Mouse (Mus musculus) Patski (cell line): ENCODE measurements at regions not wholly inside any gene's neighbourhood (a gene's known extent, or its start where the extent isn't known, plus 50 kb on each side); places are given as distances from the start of the nearest gene placed in this dataset.
A peak's percentile ranks its signal among the peaks of the same experiment; 100 is the strongest.

Experiments
- ATAC-seq: fragments of 100-300 bp; one replicate; pipeline ENCODE4 v1.8.0; 2021
- CTCF ChIA-PET: fragments of 350-600 bp; sonication (Branson Sonifier 250); formaldehyde crosslinking; loops from one replicate; lab custom pipeline; 2022; ENCODE audit warnings: inconsistent platforms; lab: Charles Lee
- POLR2A ChIA-PET: fragments of 350-600 bp; sonication (Branson Sonifier 250); formaldehyde crosslinking; loops from one replicate; lab custom pipeline; 2022; ENCODE audit warnings: antibody characterized with exemption, inconsistent platforms; lab: Charles Lee
- DNase-seq: peaks from one replicate; pipeline ENCODE4 v3.0.0-alpha.2; 2011; ENCODE audit warnings: low read depth, low spot score
- H3K27me3 ChIP-seq: fragments of 371-371 bp; one replicate; pipeline ENCODE4 v1.5.1; 2021
- CTCF ChIP-seq: fragments of 100-300 bp; IDR thresholded peaks from one replicate; pipeline ENCODE4 v1.5.1; 2021
- in situ Hi-C: fragments of 300-500 bp; cut with MboI; formaldehyde crosslinking; loops from 3 replicates; pipeline ENCODE4 v1.11.1; 2018; ENCODE audit warnings: low pct_unique_long_range_greater_than_20kb, mixed read lengths

- in situ Hi-C loops = no loop called here
- CTCF ChIA-PET = no interaction called here
These were observed 186.4 kb upstream of the Clnk start for GRCm38 (mm10) chr5:39063061-39063460.

GRCm38 (mm10) chr5:39052490-39053250 lies 176.1 kb upstream of the Clnk start:
- in situ Hi-C loops = loop anchor here (10.0 kb wide), 1 partner anchor 592 kb away; no protein-coding TSS in a partner anchor
- CTCF ChIA-PET = interaction anchor here (0.9 kb wide), 1 partner anchor 24 kb away, joined by 3 read pairs; no protein-coding TSS in a partner anchor
- ATAC-seq = no peak

More at GRCm38 (mm10) chr5:39063061-39063460, 186.4 kb upstream of the Clnk start:
- DNase-seq (no peak), ATAC-seq (no peak)
- no peaks in the 10 kb centered on the region for H3K27me3 ChIP-seq
- no peak for TF ChIP-seq CTCF
- POLR2A ChIA-PET = no interaction called here

GRCm38 (mm10) chr5:39050512-39050911 lies 173.9 kb upstream of the Clnk start:
- no peaks in the 10 kb centered on the region for H3K27me3 ChIP-seq
- in situ Hi-C loops = loop anchor here (10.0 kb wide), 1 partner anchor 594 kb away; no protein-coding TSS in a partner anchor
- ChIA-PET POLR2A (no interaction called here), CTCF (no interaction called here)
- no peak for DNase-seq
- ATAC-seq = peak; percentile 78
- TF ChIP-seq CTCF = no peak

More at GRCm38 (mm10) chr5:39052490-39053250, 176.1 kb upstream of the Clnk start:
- no peaks in the 10 kb centered on the region for H3K27me3 ChIP-seq
- POLR2A ChIA-PET = no interaction called here
- no peak for TF ChIP-seq CTCF
- no peak for DNase-seq

- ATAC-seq (no peak), DNase-seq (no peak)
- ChIA-PET CTCF (no interaction called here), POLR2A (no interaction called here)
- in situ Hi-C loops = no loop called here
- TF ChIP-seq CTCF = no peak
- H3K27me3 ChIP-seq = no peaks in the 10 kb centered on the region
These were observed 172.5 kb upstream of the Clnk start for GRCm38 (mm10) chr5:39049141-39049540.

GRCm38 (mm10) chr5:39040467-39040866 lies 163.9 kb upstream of the Clnk start:
- CTCF ChIA-PET = no interaction called here
- in situ Hi-C loops = no loop called here
- DNase-seq = no peak
- no peaks in the 10 kb centered on the region for H3K27me3 ChIP-seq
- ATAC-seq = no peak
- no peak for TF ChIP-seq CTCF
- POLR2A ChIA-PET = no interaction called here

GRCm38 (mm10) chr5:39023241-39023640 lies 146.6 kb upstream of the Clnk start:
- POLR2A ChIA-PET = no interaction called here
- in situ Hi-C loops = no loop called here

GRCm38 (mm10) chr5:39000643-39001042 lies 124.0 kb upstream of the Clnk start:
- in situ Hi-C loops = no loop called here
- DNase-seq (no peak), ATAC-seq (no peak)
- no peak for TF ChIP-seq CTCF
- H3K27me3 ChIP-seq = no peaks in the 10 kb centered on the region
- ChIA-PET POLR2A (no interaction called here), CTCF (no interaction called here)

More at GRCm38 (mm10) chr5:39023241-39023640, 146.6 kb upstream of the Clnk start:
- CTCF ChIA-PET = no interaction called here
- no peaks in the 10 kb centered on the region for H3K27me3 ChIP-seq
- DNase-seq (no peak), ATAC-seq (no peak)
- no peak for TF ChIP-seq CTCF

- in situ Hi-C loops = no loop called here
- POLR2A ChIA-PET = no interaction called here
- TF ChIP-seq CTCF = no peak
- no peak for DNase-seq
- no peaks in the 10 kb centered on the region for H3K27me3 ChIP-seq
- CTCF ChIA-PET = no interaction called here
- ATAC-seq = no peak
These were observed 123.1 kb upstream of the Clnk start for GRCm38 (mm10) chr5:38999700-39000099.

- no peak for DNase-seq
- ChIA-PET POLR2A (no interaction called here), CTCF (no interaction called here)
- TF ChIP-seq CTCF = no peak
- ATAC-seq = no peak
- no peaks in the 10 kb centered on the region for H3K27me3 ChIP-seq
- in situ Hi-C loops = no loop called here
These were observed 96.0 kb upstream of the Clnk start for GRCm38 (mm10) chr5:38972397-38973159.

GRCm38 (mm10) chr5:38970497-38970896 lies 93.9 kb upstream of the Clnk start:
- no peak for ATAC-seq
- H3K27me3 ChIP-seq = no peaks in the 10 kb centered on the region
- CTCF ChIA-PET = no interaction called here
- TF ChIP-seq CTCF = no peak
- no peak for DNase-seq
- POLR2A ChIA-PET = interaction anchor here (1.3 kb wide), 1 partner anchor 9 kb away, joined by 3 read pairs; no protein-coding TSS in a partner anchor
- in situ Hi-C loops = no loop called here

GRCm38 (mm10) chr5:38967010-38967409 lies 90.4 kb upstream of the Clnk start:
- POLR2A ChIA-PET = no interaction called here
- in situ Hi-C loops = no loop called here

More at GRCm38 (mm10) chr5:38967010-38967409, 90.4 kb upstream of the Clnk start:
- no peak for DNase-seq
- no peaks in the 10 kb centered on the region for H3K27me3 ChIP-seq
- ATAC-seq = no peak
- no peak for TF ChIP-seq CTCF
- CTCF ChIA-PET = no interaction called here
